Mouse (Mus musculus) megakaryocyte-erythroid progenitor cell, adult 5-6 weeks (primary cell): Measurements from ENCODE around the gene E330017A01Rik. TPM values are rescaled to one million over a fixed set of nuclear protein-coding genes. Genes with fewer than 3 reads are reported as not detected.
A peak's percentile ranks its signal among the peaks of the same experiment; 100 is the strongest.

Experiments
- ATAC-seq: replicated peaks from 2 replicates; pipeline ENCODE4 v1.8.0; 2016; ENCODE audit warnings: mild to moderate bottlenecking, inconsistent platforms; ENCODE audit not compliant: severe bottlenecking, poor library complexity, low FRiP score, low TSS enrichment
- total RNA-seq, 2 experiments: library from RNA; stranded (forward) in 1 of 2; stranded (reverse) in 1 of 2; fragments of 200-1000, 215-1000 nt in 1 of 2; fragments of >200 nt in 1 of 2; fragmentation: Nextera tagmentation in 1 of 2; gene quantifications; 2 replicates each; pipeline ENCODE4 v1.2.3; 2014 to 2017

Gene E330017A01Rik
- total RNA-seq, 2 experiments from 2014 or later = not detected

DNA sequence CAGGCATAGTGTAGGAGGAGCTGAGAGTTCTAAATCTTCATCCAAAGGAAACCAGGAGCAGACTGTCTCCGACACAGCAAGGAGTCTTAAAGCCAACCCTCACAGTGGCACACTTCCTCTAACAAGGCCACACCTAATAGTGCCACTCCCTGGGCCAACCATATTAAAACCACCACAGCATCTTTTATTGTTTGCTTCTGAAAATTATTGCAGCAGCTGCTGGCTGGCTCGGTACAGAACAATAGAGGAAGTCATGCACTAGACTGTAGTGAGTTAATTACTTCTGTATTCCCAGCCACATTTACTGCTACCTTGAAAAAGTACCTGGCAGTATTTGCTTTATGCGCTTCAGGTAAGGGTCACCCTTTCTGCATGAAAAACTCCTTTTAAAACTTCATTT lies 25.6 kb downstream of the E330017A01Rik start:
- ATAC-seq = no peak

DNA sequence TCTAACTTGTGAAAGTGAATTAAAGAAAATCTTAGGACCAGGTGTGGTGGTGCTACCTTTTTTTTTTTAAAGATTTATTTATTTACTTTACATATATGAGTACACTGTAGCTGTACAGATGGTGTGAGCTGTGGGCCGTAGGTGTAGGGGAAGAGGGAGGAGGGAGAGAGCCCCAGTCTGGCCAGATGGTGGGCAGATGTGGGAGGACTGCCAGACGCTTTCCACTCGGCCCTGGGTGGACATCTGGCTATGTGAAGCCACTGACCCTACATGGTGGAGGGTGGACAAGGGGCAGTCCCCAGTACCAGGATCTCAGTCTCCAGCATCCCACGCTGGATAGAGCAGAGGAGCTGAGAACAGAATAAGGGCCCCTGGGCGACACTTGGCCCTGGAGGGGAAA lies 31.4 kb downstream of the E330017A01Rik start:
- no peak for ATAC-seq

DNA sequence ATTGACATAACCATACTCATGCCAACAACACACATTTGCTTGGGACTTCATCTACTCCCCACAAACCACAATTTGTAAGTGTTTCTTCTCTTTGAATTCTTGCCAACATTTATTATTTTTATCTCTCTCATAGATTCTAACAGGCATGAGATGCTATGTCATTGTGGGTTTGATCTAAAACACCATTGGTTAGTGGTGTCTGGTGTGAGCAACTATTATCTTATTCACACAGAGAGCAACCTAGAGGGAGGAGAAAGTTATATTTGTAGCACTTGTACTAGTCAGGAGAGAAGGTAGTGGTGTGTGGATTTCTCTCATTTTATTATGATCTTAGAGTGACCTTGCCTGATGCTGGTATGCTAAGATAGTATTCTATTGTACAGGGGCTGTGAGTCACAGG lies 33.9 kb downstream of the E330017A01Rik start:
- peak; percentile 95 for ATAC-seq

DNA sequence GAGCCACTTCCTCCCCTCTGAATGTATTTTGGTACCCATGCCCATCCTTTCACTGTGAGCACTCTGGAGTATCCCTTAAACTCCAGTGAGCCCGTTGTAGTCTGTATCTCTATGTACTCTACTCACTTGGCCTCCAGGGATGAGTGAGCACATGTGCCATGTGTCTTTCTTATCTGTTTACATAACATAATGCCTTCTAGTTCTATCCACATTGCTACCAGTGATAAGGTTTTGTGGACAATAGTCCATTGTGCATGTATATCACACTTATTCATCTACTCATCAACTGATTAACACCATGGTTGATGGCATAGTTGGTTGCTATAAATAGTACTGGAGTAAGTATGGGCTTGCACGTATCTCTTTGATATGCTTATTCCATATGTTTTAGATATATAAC lies 34.7 kb downstream of the E330017A01Rik start:
- ATAC-seq = peak; percentile 71

DNA sequence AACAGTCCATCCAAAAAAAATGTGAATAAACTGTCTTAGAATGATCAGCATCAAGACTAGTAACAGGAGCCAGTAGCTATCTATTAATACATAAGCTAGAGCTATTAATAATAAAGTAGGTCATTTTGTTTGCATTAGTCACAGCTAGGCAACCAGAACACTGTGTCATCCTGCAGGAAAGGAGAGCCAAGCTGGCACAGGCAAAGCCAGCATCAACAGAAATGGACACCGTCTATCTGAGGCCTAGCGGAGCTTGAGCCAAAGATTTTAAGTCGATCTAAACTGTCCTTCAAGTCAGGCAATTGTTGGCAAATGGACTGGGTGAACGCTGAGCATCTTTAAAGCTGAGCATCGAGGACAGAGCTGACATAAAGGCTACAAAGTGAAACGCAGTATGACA lies 37.7 kb downstream of the E330017A01Rik start:
- ATAC-seq = no peak

DNA sequence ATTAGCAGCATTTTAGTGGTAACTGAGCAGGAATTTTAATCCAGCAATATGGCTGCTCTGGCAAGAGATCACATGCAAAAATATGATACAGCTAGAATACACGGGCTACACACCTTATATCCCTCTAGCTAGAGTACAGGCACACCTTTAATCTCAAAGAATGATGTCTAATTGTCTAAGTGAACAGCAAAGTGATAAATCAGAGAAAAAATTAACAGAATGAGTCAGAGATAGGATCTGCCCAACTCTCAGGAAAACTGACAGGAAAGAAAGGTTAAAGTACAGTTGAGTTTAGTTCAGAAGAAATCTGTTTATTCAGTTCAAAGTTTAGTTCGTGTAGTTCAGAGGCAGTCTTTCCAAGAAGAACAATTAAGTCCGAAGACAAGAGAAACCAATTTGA lies 47.2 kb downstream of the E330017A01Rik start:
- ATAC-seq = no peak

DNA sequence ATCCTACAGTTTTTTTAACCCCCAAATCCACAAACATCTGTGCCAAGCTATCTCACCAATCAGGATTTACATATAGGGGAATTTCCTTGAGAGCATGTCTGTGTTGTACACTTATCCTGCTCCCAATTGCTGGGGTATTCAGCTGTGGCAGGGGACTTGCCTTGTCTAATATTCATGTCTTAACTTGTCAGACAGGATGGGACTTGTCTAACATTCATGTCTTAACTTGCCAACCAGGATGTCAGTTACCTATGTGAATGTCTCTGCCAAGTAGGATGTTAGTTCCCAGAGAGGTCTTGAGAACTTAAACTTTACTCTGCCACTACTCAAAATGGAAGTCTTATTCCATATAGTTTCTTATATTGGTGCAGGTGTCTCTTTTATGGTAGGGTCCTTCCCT lies 49.1 kb downstream of the E330017A01Rik start:
- no peak for ATAC-seq

Other genes with a start within 250 kb of the E330017A01Rik start
- gene Dcbld2, start 230.3 kb downstream of the E330017A01Rik start, total RNA-seq (2014; fragmentation: Nextera tagmentation) = 0.49 and 9.2 TPM in 2 replicates
- 0.27 and 2.0 TPM in 2 replicates for gene Dcbld2, start 230.3 kb downstream of the E330017A01Rik start, total RNA-seq (2017)
- 40.1 and 61.6 TPM in 2 replicates for gene St3gal6, start 114.5 kb downstream of the E330017A01Rik start, total RNA-seq (2014; fragmentation: Nextera tagmentation)
- 39.9 and 44.9 TPM in 2 replicates for gene St3gal6, start 114.5 kb downstream of the E330017A01Rik start, total RNA-seq (2017)
- gene Gm813, start 21.8 kb downstream of the E330017A01Rik start, total RNA-seq (2014; fragmentation: Nextera tagmentation) = not detected in 2 replicates
- not detected in 2 replicates for gene Gm813, start 21.8 kb downstream of the E330017A01Rik start, total RNA-seq (2017)
- gene Cpox, start 31.6 kb upstream of the E330017A01Rik start, total RNA-seq (2014; fragmentation: Nextera tagmentation) = 250 and 314 TPM in 2 replicates
- gene Cpox, start 31.6 kb upstream of the E330017A01Rik start, total RNA-seq (2017) = 138 and 210 TPM in 2 replicates
- not detected in 2 replicates for gene Gpr15, start 80.3 kb upstream of the E330017A01Rik start, total RNA-seq (2014; fragmentation: Nextera tagmentation)
- not detected in 2 replicates for gene Gpr15, start 80.3 kb upstream of the E330017A01Rik start, total RNA-seq (2017)
- gene Cldnd1, start 89.2 kb upstream of the E330017A01Rik start, total RNA-seq (2014; fragmentation: Nextera tagmentation) = 40.0 and 41.1 TPM in 2 replicates
- gene Cldnd1, start 89.2 kb upstream of the E330017A01Rik start, total RNA-seq (2017) = 16.4 and 36.4 TPM in 2 replicates
- not detected in 2 replicates for gene Olfr172, start 124.4 kb upstream of the E330017A01Rik start, total RNA-seq (2014; fragmentation: Nextera tagmentation)
- gene Olfr172, start 124.4 kb upstream of the E330017A01Rik start, total RNA-seq (2017) = not detected in 2 replicates
- not detected in 2 replicates for gene Olfr173, start 161.5 kb upstream of the E330017A01Rik start, total RNA-seq (2014; fragmentation: Nextera tagmentation)
- gene Olfr173, start 161.5 kb upstream of the E330017A01Rik start, total RNA-seq (2017) = not detected in 2 replicates
- gene Olfr175-ps1, start 188.0 kb upstream of the E330017A01Rik start, total RNA-seq (2014; fragmentation: Nextera tagmentation) = not detected in 2 replicates
- not detected in 2 replicates for gene Olfr175-ps1, start 188.0 kb upstream of the E330017A01Rik start, total RNA-seq (2017)
- not detected in 2 replicates for gene Olfr177, start 236.0 kb upstream of the E330017A01Rik start, total RNA-seq (2014; fragmentation: Nextera tagmentation)
- gene Olfr177, start 236.0 kb upstream of the E330017A01Rik start, total RNA-seq (2017) = not detected in 2 replicates